Mouse (Mus musculus) liver, embryonic 14.5 days (tissue): ENCODE measurements at regions not wholly inside any gene's neighbourhood (a gene's known extent, or its start where the extent isn't known, plus 50 kb on each side); places are given as distances from the start of the nearest gene placed in this dataset.

Source experiments
- CTCF ChIP-seq: IDR thresholded peaks from 2 replicates; pipeline ENCODE4 v1.5.1; 2016; ENCODE audit warnings: antibody characterized with exemption, low read depth, control low read depth
- EP300 ChIP-seq: IDR thresholded peaks from 2 replicates; pipeline ENCODE4 v1.6.1; 2016; ENCODE audit warnings: antibody characterized with exemption, low read depth

DNA sequence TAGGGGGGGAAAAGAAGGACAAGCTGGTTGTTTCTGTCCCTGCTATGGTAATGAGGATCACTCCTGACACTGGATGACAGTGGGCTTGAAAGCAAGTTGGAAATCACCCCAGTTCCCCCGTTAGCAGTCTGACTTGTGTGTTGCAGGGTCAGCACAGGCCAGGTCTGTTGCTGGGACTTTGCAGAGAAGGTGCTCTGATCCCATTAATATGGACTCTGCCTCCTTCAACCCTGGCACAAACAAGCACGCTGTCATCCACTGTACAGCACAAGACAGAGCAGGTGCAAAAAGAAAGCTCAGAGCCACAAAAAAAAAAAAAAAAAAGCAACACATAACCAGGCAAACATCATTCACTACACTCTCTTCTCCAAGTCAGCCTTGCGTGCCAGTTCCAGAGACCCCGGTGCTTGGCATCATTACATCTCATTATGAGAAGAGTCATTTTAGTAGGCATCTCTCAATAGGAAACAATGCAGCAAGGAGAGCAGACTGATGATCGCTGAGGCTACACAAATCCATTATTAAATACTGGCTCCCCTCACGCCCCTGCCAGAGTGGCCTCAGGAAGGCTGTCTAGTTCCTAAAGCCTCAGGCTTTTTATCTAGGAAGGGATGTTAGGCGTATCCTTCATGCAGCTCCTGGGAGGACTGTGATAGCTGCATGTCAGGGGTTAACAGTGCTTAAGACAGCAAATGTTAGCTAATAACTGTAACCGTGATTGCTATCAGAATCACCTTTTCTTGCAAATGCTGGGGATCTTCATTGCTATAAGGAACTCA, 403.5 kb upstream of the Cdh11 start:
- TF ChIP-seq CTCF: no peak
- no peak for TF ChIP-seq EP300
